Mouse (Mus musculus): ENCODE results near the gene Utp6. TPM values are rescaled to one million over a fixed set of nuclear protein-coding genes. Genes with fewer than 3 reads are reported as not detected.
"Not testable (repeated sequence)": the region's sequence is repeated elsewhere in the genome, so short reads cannot be mapped to it uniquely, and the experiment has no call there.

The Utp6 gene
- 74.8 and 77.6 TPM in 2 replicates for polyA plus RNA-seq (2016; fragmentation: Nextera tagmentation; extraction: Ambion mirVana)

- no peaks in the 10 kb centered on the region for H3K27me3 ChIP-seq
- H3K36me3 ChIP-seq (replicated peaks): peaks cover 25% of the 10 kb centered on the region
- peaks cover 10% of the 10 kb centered on the region for H3K4me1 ChIP-seq
- H3K9me3 ChIP-seq: no peaks in the 10 kb centered on the region
- peak within 1 kb of the TSS; percentile 72 for H3K27ac ChIP-seq
- peak within 1 kb of the TSS; percentile 70 for H3K4me3 ChIP-seq (replicated peaks)
- H3K9ac ChIP-seq: peak within 1 kb of the TSS; percentile 67
- peak within 1 kb of the TSS; percentile 68 for H3K4me2 ChIP-seq
- WGBS: under 1% methylated on average over 46 of the region's 46 CpGs
- peak; percentile 95 for ATAC-seq (ENCODE audit: low FRiP score)
Observed at GRCm38 (mm10) chr11:79962125-79962876, at the start of gene Utp6. Gene Utp6 (minus strand): TSS chr11:79962390.

GRCm38 (mm10) chr11:79994271-79994988 lies 32.2 kb upstream of the Utp6 start:
- H3K4me3 ChIP-seq (replicated peaks): peak overlapping the region; percentile 97
- 5% methylated on average over 7 of the region's 7 CpGs for WGBS
- H3K27ac ChIP-seq: no peak overlapping the region
- peaks cover 25% of the 10 kb centered on the region for H3K36me3 ChIP-seq (replicated peaks)
- ATAC-seq (ENCODE audit: low FRiP score): no peak
- H3K9me3 ChIP-seq: no peaks in the 10 kb centered on the region
- peak overlapping the region; percentile 95 for H3K9ac ChIP-seq
- H3K4me1 ChIP-seq: peaks cover 7% of the 10 kb centered on the region
- no peaks in the 10 kb centered on the region for H3K27me3 ChIP-seq
- H3K4me2 ChIP-seq: peak overlapping the region; percentile 57

GRCm38 (mm10) chr11:79993356-79994270 lies 31.4 kb upstream of the Utp6 start:
- under 1% methylated on average over 60 of the region's 74 CpGs for WGBS
- Histone ChIP-seq H3K4me1 (peaks cover 7% of the 10 kb centered on the region), H3K27ac (peak overlapping the region; percentile 100), H3K9me3 (no peaks in the 10 kb centered on the region), H3K9ac (peak overlapping the region; percentile 95), H3K27me3 (no peaks in the 10 kb centered on the region), H3K36me3 (replicated peaks) (peaks cover 21% of the 10 kb centered on the region), H3K4me2 (peak overlapping the region; percentile 57), H3K4me3 (replicated peaks) (peak overlapping the region; percentile 97)
- ATAC-seq (ENCODE audit: low FRiP score): peak; percentile 70

- peak within 1 kb of the TSS; percentile 68 for H3K4me2 ChIP-seq
- peaks cover 16% of the 10 kb centered on the region for H3K36me3 ChIP-seq (replicated peaks)
- no peaks in the 10 kb centered on the region for H3K27me3 ChIP-seq
- peak within 1 kb of the TSS; percentile 100 for H3K27ac ChIP-seq
- peak within 1 kb of the TSS; percentile 95 for H3K9ac ChIP-seq
- ATAC-seq (ENCODE audit: low FRiP score): peak; percentile 95
- no peaks in the 10 kb centered on the region for H3K9me3 ChIP-seq
- H3K4me3 ChIP-seq (replicated peaks): peak within 1 kb of the TSS; percentile 97
- under 1% methylated on average over 69 of the region's 74 CpGs for WGBS
- H3K4me1 ChIP-seq: peaks cover 7% of the 10 kb centered on the region
Observed at GRCm38 (mm10) chr11:79992592-79993355, 30.6 kb upstream of the Utp6 start, which contains the start of gene Suz12. Gene Suz12 (plus strand): TSS chr11:79993106.

- no peak for ATAC-seq (ENCODE audit: low FRiP score)
- H3K4me3 ChIP-seq (replicated peaks): peak overlapping the region; percentile 97
- WGBS: 32% methylated on average over 20 of the region's 21 CpGs
Observed at GRCm38 (mm10) chr11:79992035-79992591, 29.9 kb upstream of the Utp6 start.

GRCm38 (mm10) chr11:79991600-79991999 lies 29.4 kb upstream of the Utp6 start:
- peaks cover 7% of the 10 kb centered on the region for H3K4me1 ChIP-seq
- H3K4me3 ChIP-seq (replicated peaks): no peak overlapping the region
- H3K4me2 ChIP-seq: no peak overlapping the region
- no peaks in the 10 kb centered on the region for H3K9me3 ChIP-seq
- H3K27me3 ChIP-seq: no peaks in the 10 kb centered on the region
- no peak overlapping the region for H3K9ac ChIP-seq
- ATAC-seq (ENCODE audit: low FRiP score): no peak
- no peak overlapping the region for H3K27ac ChIP-seq
- peaks cover 7% of the 10 kb centered on the region for H3K36me3 ChIP-seq (replicated peaks)
- WGBS: 93% methylated on average over 5 of the region's 5 CpGs

More at GRCm38 (mm10) chr11:79992035-79992591, 29.9 kb upstream of the Utp6 start:
- Histone ChIP-seq H3K27ac (peak overlapping the region; percentile 100), H3K27me3 (no peaks in the 10 kb centered on the region), H3K9me3 (no peaks in the 10 kb centered on the region), H3K4me1 (peaks cover 7% of the 10 kb centered on the region), H3K9ac (peak overlapping the region; percentile 95), H3K4me2 (peak overlapping the region; percentile 68), H3K36me3 (replicated peaks) (peaks cover 12% of the 10 kb centered on the region)

GRCm38 (mm10) chr11:79990120-79990519 lies 27.9 kb upstream of the Utp6 start:
- WGBS: 96% methylated on average over 2 of the region's 2 CpGs
- ATAC-seq (ENCODE audit: low FRiP score): no peak
- Histone ChIP-seq H3K9me3 (no peaks in the 10 kb centered on the region), H3K36me3 (replicated peaks) (no peaks in the 10 kb centered on the region), H3K4me1 (peaks cover 6% of the 10 kb centered on the region), H3K9ac (no peak overlapping the region), H3K4me2 (no peak overlapping the region), H3K4me3 (replicated peaks) (no peak overlapping the region), H3K27ac (no peak overlapping the region), H3K27me3 (no peaks in the 10 kb centered on the region)

GRCm38 (mm10) chr11:79987896-79988295 lies 25.7 kb upstream of the Utp6 start:
- 88% methylated on average over 3 of the region's 3 CpGs for WGBS
- Histone ChIP-seq H3K4me1 (peaks cover 4% of the 10 kb centered on the region; the same call in 1 of the 2 replicates), H3K4me3 (replicated peaks) (no peak overlapping the region), H3K9ac (no peak overlapping the region), H3K4me2 (no peak overlapping the region), H3K27ac (no peak overlapping the region), H3K9me3 (no peaks in the 10 kb centered on the region), H3K36me3 (replicated peaks) (no peaks in the 10 kb centered on the region), H3K27me3 (no peaks in the 10 kb centered on the region)
- ATAC-seq (ENCODE audit: low FRiP score): no peak

GRCm38 (mm10) chr11:79986886-79987285 lies 24.7 kb upstream of the Utp6 start:
- Histone ChIP-seq H3K9ac (no peak overlapping the region), H3K4me2 (no peak overlapping the region), H3K27me3 (no peaks in the 10 kb centered on the region), H3K9me3 (no peaks in the 10 kb centered on the region), H3K27ac (no peak overlapping the region), H3K36me3 (replicated peaks) (no peaks in the 10 kb centered on the region), H3K4me3 (replicated peaks) (no peak overlapping the region), H3K4me1 (no peaks in the 10 kb centered on the region)
- 89% methylated on average over 4 of the region's 4 CpGs for WGBS
- no peak for ATAC-seq (ENCODE audit: low FRiP score)

GRCm38 (mm10) chr11:79977747-79978146 lies 15.6 kb upstream of the Utp6 start:
- 85% methylated on average over 3 of the region's 4 CpGs for WGBS
- not testable (repeated sequence) for H3K4me2 ChIP-seq; H3K27ac ChIP-seq; H3K4me3 ChIP-seq (replicated peaks); ATAC-seq (ENCODE audit: low FRiP score); H3K9me3 ChIP-seq; H3K9ac ChIP-seq; H3K36me3 ChIP-seq (replicated peaks)
- Histone ChIP-seq H3K27me3 (peaks cover 27% of the 10 kb centered on the region), H3K4me1 (peaks cover 19% of the 10 kb centered on the region)

GRCm38 (mm10) chr11:79977061-79977460 lies 14.9 kb upstream of the Utp6 start:
- not testable (repeated sequence) for H3K4me3 ChIP-seq (replicated peaks); H3K27ac ChIP-seq; H3K9ac ChIP-seq; ATAC-seq (ENCODE audit: low FRiP score); H3K36me3 ChIP-seq (replicated peaks); H3K4me2 ChIP-seq; H3K9me3 ChIP-seq
- peaks cover 19% of the 10 kb centered on the region for H3K4me1 ChIP-seq
- WGBS: 94% methylated on average over 14 of the region's 14 CpGs
- H3K27me3 ChIP-seq: peaks cover 27% of the 10 kb centered on the region
